Mouse (Mus musculus) urinary bladder, adult 18-20 months (tissue): ENCODE measurements around the gene Ate1.
A peak's percentile ranks its signal among the peaks of the same experiment; 100 is the strongest.
"Not testable (repeated sequence)": the region's sequence is repeated elsewhere in the genome, so short reads cannot be mapped to it uniquely, and the experiment has no call there.

Source experiments
- DNase-seq, 2 experiments: peaks; one replicate each; pipeline ENCODE4 v3.0.0; 2022; ENCODE audit warnings: low spot score in 2 of 2, mixed read lengths in 2 of 2

Ate1 gene

GRCm38 (mm10) chr7:130520049-130520425 lies at the start of gene Ate1:
Gene Ate1 (minus strand): TSS chr7:130520369.
- no peak for DNase-seq

GRCm38 (mm10) chr7:130568783-130569436 lies 48.7 kb upstream of the Ate1 start:
- DNase-seq: peak in 1 of 2 experiments; percentile 16

GRCm38 (mm10) chr7:130564596-130564995 lies 44.4 kb upstream of the Ate1 start:
- DNase-seq: no peak

- no peak for DNase-seq
Measured at GRCm38 (mm10) chr7:130563880-130564279, 43.7 kb upstream of the Ate1 start.

- DNase-seq: no peak
Measured at GRCm38 (mm10) chr7:130563276-130563675, 43.1 kb upstream of the Ate1 start.

- DNase-seq: no peak
Measured at GRCm38 (mm10) chr7:130560933-130561332, 40.8 kb upstream of the Ate1 start.

- no peak for DNase-seq
Measured at GRCm38 (mm10) chr7:130558592-130558991, 38.4 kb upstream of the Ate1 start.

GRCm38 (mm10) chr7:130555597-130555996 lies 35.4 kb upstream of the Ate1 start:
- no peak for DNase-seq

GRCm38 (mm10) chr7:130553321-130553720 lies 33.2 kb upstream of the Ate1 start:
- DNase-seq: no peak

GRCm38 (mm10) chr7:130552780-130553179 lies 32.6 kb upstream of the Ate1 start:
- no peak for DNase-seq

- no peak for DNase-seq
Measured at GRCm38 (mm10) chr7:130547635-130548175, 27.5 kb upstream of the Ate1 start.

GRCm38 (mm10) chr7:130546791-130547484 lies 26.8 kb upstream of the Ate1 start:
- peak; percentile 87 to 91 for DNase-seq

- peak in 1 of 2 experiments; percentile 5 for DNase-seq
Measured at GRCm38 (mm10) chr7:130546421-130546790, 26.2 kb upstream of the Ate1 start.

- DNase-seq: no peak
Measured at GRCm38 (mm10) chr7:130545893-130546292, 25.7 kb upstream of the Ate1 start.

- no peak for DNase-seq
Measured at GRCm38 (mm10) chr7:130545401-130545800, 25.2 kb upstream of the Ate1 start.

- no peak for DNase-seq
Measured at GRCm38 (mm10) chr7:130543181-130543580, 23.0 kb upstream of the Ate1 start.

GRCm38 (mm10) chr7:130540176-130540575 lies 20.0 kb upstream of the Ate1 start:
- DNase-seq: no peak

GRCm38 (mm10) chr7:130537068-130537467 lies 16.9 kb upstream of the Ate1 start:
- DNase-seq: no peak

- DNase-seq: no peak
Measured at GRCm38 (mm10) chr7:130535174-130535573, 15.0 kb upstream of the Ate1 start.

GRCm38 (mm10) chr7:130533316-130534260 lies 13.4 kb upstream of the Ate1 start:
- peak; percentile 75 to 82 for DNase-seq

- not testable (repeated sequence) for DNase-seq
Measured at GRCm38 (mm10) chr7:130531138-130531537, 11.0 kb upstream of the Ate1 start.

- no peak for DNase-seq
Measured at GRCm38 (mm10) chr7:130527306-130527705, 7.1 kb upstream of the Ate1 start.
